Mouse (Mus musculus): ENCODE measurements around the gene Edem2.

The Edem2 gene

DNA sequence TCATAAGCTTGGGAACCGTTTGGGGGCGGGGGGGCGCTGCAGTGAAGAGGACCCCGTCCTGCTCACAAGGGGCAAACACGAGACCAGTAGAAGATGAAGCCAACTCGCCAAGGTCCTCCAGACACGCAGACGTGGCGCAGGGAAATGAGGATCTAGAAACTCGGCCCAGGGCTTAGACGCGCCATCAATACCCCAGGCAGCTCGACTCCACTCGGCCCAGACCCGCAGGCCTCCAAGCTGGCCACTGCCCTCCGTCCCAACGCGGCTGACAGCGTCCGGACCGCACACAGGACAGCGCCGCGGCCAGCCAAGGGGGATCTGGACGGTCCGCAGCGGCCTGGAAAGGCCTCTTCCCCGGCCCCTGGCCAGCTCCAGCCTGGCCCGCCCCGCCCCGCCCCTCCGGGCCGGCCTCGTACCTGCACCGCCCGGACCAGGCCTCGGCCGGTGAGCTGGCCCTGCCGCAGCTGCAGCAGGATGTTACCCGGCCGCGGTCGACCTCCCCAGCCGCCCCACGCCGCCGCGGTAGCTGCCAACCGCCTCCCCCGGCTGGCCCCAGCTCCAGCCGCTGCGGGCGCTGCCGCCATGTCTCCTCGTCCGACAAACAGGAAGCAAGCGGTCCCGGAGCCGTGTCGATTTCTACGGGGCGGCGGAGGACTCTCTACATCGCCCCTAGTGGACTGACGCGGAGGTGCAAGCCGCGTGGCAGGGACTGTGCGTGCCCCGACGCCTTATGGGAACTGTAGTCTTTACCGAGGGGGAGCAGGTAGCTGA is 37.4 kb downstream of the Edem2 start, which contains the start of gene Trpc4ap:
TSS of gene Trpc4ap (minus strand) at position 662 of the 771 bp plus-strand sequence.
- ATAC-seq (ENCODE audit: insufficient number of reproducible peaks, low FRiP score, low TSS enrichment), result peak; percentile 93

DNA sequence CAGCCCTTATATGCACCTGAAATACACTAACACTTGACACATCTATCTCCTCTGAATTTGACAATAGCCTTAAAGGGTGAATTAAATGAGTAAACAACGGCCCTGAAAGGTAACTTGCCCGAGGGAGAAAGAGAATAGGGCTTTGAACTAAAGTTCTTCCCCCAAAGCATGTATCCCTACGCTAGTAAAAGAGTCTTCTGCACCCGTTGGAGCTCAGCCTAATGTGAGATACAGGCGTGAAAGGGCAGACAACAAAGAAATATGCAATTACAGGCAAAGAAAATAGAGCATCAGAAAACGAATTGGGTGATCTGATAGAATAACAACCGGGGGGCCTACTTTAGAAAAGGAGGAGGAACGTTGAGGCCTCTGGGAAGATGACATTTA is 37.9 kb downstream of the Edem2 start:
- ATAC-seq (ENCODE audit: insufficient number of reproducible peaks, low FRiP score, low TSS enrichment), result no peak

- no peak for ATAC-seq (ENCODE audit: insufficient number of reproducible peaks, low FRiP score, low TSS enrichment)
These were observed 40.1 kb downstream of the Edem2 start for GRCm38 (mm10) chr2:155689211-155689610.

GRCm38 (mm10) chr2:155687746-155688145 is 41.5 kb downstream of the Edem2 start:
- ATAC-seq (ENCODE audit: insufficient number of reproducible peaks, low FRiP score, low TSS enrichment), result no peak

DNA sequence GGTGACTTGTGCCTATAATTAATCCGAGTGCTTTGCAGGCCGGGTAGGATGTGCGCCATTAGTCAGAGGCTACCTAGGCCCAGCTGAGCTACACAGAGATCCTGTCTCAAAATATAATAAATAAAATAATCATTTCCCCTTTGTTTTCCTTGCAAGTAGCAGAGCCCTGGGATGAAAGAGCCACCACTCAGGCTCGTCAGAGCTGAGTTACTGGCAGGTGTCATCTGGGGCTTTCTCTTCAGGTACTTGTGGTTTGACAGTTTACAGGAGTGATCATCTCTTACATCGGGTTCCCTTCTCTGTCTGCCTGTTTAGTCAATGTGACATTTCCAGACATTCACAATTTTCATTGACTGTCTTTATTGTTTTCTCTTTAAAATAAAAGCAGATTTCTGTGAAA is 42.7 kb downstream of the Edem2 start:
- no peak for ATAC-seq (ENCODE audit: insufficient number of reproducible peaks, low FRiP score, low TSS enrichment)

- no peak for ATAC-seq (ENCODE audit: insufficient number of reproducible peaks, low FRiP score, low TSS enrichment)
These were observed 45.5 kb downstream of the Edem2 start for GRCm38 (mm10) chr2:155683821-155684220.

DNA sequence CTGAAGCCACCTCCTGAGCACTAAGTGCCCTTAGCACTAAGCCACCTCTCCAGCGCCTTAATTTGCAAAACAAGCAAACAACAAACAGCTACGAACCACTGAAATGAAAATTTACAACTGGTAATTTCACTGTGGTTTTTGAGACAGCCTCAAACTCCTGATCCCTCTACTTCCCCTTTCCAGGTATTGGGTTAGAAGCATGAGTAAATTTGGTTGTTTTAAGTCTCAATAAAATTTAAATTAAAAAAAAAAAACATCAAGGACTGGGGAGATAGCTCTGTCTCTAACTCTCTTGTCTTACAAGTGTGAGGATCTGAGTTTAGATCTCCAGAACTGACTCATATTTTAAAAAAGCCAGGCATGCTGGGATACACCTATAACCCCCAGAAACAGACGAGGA is 46.1 kb downstream of the Edem2 start:
- ATAC-seq (ENCODE audit: insufficient number of reproducible peaks, low FRiP score, low TSS enrichment), result no peak

DNA sequence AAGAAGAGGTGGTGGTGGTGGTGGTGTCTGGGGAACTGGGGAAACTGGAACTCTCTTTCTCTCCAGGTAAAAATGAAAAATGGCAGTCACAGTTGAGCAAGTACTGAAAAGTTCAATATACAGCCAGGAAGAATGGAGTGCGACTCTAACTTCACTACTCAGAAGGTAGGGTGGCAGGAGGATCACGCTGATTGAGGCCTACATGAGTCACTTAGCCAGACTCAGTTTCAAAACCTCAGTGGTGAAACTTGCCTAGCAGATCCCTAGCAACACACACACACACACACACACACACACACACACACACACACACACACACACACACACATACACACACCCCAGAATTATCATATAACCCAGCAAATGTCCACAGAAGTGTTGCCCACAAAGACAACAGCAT is 47.4 kb downstream of the Edem2 start:
- ATAC-seq (ENCODE audit: insufficient number of reproducible peaks, low FRiP score, low TSS enrichment), result no peak

GRCm38 (mm10) chr2:155681194-155681593 is 48.1 kb downstream of the Edem2 start:
- ATAC-seq (ENCODE audit: insufficient number of reproducible peaks, low FRiP score, low TSS enrichment), result no peak

DNA sequence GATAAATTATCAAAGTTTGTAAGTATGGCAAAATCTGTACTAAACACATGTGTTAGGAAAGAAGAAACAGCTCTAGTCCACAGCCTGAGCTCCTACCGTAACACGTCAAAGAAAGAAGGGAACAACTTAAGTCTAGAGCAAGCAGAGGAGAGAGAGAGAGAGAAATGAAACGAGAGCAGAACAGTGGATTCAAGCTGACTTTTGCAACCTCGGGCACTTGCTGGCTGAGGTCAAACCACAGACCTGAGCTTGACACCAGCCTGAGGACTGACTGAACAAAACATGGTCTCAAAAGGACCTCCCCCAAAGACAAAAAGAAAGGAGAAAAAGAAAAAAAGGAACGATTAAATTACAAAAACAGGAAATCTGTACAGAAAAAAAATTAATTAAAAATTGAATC is 48.7 kb downstream of the Edem2 start:
- no peak for ATAC-seq (ENCODE audit: insufficient number of reproducible peaks, low FRiP score, low TSS enrichment)

- no peak for ATAC-seq (ENCODE audit: insufficient number of reproducible peaks, low FRiP score, low TSS enrichment)
These were observed 49.6 kb downstream of the Edem2 start for GRCm38 (mm10) chr2:155679586-155680110.

DNA sequence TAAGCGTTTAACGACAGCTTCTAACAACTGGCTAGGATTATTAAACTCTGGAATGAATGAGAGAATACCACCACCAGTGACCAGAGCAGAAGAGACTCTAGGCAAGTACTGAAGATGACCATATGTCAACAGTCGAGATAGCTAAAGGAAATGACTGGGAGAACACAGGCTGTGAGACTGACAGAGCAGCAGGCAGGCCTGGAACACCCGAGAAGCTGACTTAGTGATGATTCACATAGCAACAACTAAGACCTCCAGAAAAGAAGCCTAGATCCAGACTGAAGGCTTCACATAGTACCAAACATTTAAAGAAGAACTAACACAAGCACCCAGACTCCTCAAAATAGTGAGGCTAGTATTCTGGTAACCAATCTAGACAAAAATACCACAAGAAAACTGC is 54.2 kb downstream of the Edem2 start:
- no peak; the same call in 1 of the 2 replicates for ATAC-seq (ENCODE audit: insufficient number of reproducible peaks, low FRiP score, low TSS enrichment)

DNA sequence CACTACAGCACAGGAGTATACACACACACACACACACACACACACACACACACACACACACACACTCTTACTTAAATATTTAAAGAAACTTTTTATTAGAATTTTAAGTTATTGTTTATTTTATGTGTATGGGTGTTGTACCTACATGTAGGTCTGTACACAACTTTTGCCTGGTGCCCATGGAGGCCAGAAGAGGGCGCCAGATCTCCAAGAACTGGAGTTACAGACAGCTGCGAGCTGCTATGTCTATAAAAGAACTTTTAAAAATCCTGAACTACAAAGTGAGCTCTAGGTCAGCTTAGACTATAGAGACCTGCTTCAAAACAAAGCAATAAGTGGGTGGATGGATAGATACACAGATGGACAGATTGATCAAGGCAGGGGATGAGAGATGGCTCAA is 55.7 kb downstream of the Edem2 start:
- no peak for ATAC-seq (ENCODE audit: insufficient number of reproducible peaks, low FRiP score, low TSS enrichment)

DNA sequence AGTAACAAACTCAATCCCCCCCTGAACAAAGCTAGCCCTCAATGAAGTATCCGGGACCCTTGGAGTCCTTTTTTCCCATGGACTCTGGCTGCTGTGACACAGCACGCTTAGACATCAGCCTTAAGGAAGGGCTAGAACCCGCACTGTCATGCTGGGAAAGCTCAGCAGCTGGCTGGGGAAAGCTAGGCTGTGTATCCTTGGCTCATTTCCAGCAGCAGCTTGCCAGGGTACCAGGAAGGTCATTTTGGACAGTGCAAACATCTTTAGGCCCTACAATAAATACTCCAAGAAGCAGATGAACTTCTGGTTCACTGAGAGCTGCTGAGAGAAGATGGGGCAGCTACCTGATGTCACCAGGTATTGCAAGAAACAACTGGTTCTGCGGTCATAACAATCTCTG is 58.0 kb downstream of the Edem2 start:
- ATAC-seq (ENCODE audit: insufficient number of reproducible peaks, low FRiP score, low TSS enrichment), result no peak

GRCm38 (mm10) chr2:155668461-155668860 is 60.8 kb downstream of the Edem2 start:
- ATAC-seq (ENCODE audit: insufficient number of reproducible peaks, low FRiP score, low TSS enrichment), result no peak

DNA sequence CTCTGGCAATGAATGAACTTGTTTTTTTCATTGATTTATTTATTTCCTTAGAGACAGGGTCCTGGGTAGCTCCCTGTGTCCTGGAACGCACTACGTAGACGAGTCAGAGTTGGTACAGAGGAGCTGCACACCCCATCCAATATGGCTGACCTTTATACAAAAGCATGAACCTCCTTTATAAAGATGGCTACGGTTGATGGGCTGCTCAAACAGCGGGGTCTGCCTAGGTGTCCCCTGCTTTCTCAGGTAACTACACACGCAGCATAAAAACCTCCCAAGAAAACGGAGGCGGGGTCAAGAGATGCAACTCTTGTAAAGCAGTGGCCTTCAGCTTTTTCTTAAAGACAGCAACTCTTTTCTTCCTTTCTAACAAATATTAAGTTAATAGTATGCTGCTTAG is 61.4 kb downstream of the Edem2 start:
- no peak for ATAC-seq (ENCODE audit: insufficient number of reproducible peaks, low FRiP score, low TSS enrichment)

GRCm38 (mm10) chr2:155663910-155664460 is 65.3 kb downstream of the Edem2 start:
- no peak for ATAC-seq (ENCODE audit: insufficient number of reproducible peaks, low FRiP score, low TSS enrichment)

DNA sequence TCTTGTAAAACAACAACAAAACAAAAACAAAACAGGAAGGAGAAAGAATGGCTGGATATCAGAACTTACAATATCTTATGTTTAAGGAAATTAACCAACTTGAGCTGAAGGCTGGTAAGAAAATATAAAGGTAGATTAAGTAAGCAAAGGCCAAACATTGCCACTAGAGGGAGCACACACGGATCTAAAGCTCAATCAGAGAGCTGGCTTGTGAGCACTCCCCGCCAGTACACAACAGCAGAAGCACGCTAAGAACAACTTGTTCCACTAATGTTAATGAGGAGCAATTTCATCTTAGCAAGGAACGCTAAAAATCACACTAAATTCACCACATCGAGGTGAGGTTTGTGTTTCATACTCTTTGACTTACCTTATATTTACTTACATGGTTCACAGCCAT is 66.2 kb downstream of the Edem2 start:
- ATAC-seq (ENCODE audit: insufficient number of reproducible peaks, low FRiP score, low TSS enrichment), result no peak

GRCm38 (mm10) chr2:155662390-155662789 is 66.9 kb downstream of the Edem2 start:
- no peak for ATAC-seq (ENCODE audit: insufficient number of reproducible peaks, low FRiP score, low TSS enrichment)

- no peak for ATAC-seq (ENCODE audit: insufficient number of reproducible peaks, low FRiP score, low TSS enrichment)
These were observed 73.4 kb downstream of the Edem2 start for GRCm38 (mm10) chr2:155655759-155656372.

DNA sequence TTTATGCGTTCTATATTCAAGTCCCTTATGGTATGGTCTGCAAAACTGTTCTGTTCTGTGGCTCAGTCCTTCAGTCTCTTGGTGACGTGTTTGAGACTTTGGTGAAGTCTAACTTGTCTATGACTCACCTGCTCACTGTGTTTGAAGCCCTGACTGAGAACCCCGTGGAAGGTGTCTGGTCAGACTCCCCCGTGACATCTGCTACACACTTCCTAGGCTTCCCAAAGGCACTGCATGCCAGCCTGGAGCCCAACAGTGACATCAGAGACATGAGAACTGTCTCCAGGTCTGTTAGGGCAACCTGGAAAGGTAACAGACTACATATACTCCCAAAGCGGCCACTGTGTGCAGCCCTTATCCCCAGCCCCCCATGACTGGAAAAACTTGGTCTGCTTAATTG is 76.7 kb downstream of the Edem2 start:
- ATAC-seq (ENCODE audit: insufficient number of reproducible peaks, low FRiP score, low TSS enrichment), result no peak
